Mouse (Mus musculus): Measurements from ENCODE around the gene Pdlim5.
"Not testable (repeated sequence)": the region's sequence is repeated elsewhere in the genome, so short reads cannot be mapped to it uniquely, and the experiment has no call there.

The Pdlim5 gene

DNA sequence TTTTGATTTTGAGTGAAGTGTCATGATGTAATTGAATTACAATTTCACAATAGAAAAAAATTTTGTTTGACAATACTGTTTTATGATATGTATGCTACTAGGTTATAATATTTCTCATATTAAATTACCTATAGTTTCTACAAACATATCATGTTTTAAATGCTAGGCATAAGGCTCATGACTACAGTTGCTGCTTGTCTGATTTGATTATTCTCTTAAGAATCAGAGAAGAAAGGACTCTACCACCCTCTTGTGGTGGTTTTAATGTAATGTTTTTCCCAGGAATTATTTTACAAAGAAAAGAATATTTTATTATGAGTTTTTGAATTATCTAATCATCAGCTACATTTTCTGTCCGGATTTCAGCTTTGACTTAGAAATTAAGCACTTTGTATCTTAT is 120.5 kb downstream of the Pdlim5 start:
- no peak for DNase-seq (ENCODE audit: low read depth, low spot score)

DNA sequence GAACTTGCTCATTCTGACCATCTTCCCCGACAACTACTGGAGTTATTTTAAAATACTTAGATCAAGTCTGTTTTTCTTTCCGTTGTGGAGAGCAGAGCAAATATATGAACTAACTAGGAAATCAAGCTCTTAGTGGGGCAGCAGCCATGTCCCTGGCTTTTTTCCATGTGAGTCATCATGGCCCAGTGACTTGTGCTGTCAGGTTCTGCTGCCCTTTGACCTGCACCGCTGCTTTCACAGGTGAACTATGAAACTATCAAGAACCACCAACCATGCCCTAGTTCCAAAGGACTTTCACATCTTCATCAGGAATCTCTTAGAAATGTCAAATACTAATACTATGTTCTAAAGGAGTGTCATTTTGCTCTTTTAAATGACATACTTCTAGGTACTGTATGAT is 121.0 kb downstream of the Pdlim5 start:
- DNase-seq (ENCODE audit: low read depth, low spot score) = no peak

DNA sequence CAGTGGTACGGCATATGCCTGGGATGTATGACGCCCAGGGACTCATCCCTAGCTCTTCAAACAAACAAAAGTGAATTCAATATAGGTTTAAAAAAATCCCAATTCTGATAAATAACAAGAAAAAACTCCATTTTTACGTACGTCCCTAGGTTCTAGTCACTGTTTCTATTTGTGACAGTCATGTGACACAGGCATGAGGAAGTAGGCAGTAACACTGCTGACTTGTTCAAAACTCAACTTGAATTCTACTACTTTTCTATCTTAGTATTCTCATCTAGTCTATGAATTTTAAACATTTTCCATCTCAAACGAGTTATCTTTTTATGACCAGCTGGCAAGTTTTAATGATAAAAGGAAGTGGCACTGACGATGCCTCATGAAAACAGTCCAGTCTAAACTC is 122.2 kb downstream of the Pdlim5 start:
- no peak for DNase-seq (ENCODE audit: low read depth, low spot score)

DNA sequence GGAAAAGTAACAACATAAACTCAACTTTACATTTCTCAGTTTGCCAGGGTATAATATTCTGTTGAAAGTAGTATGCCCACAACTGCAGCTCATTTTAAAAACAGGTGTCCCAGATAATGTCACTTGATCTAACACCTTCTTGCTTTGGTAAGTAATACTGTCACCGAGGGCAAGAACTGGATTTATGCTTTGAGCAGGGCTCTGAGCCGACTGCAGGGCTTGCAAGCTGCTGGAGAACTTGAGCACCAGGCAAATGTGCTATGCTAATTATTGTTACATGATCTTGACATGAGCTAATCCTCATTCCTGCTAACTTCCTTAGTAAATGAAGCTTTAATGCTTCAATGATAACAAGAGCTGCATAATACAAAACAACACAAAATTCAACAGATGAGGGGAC is 139.1 kb downstream of the Pdlim5 start:
- no peak for DNase-seq (ENCODE audit: low read depth, low spot score)

DNA sequence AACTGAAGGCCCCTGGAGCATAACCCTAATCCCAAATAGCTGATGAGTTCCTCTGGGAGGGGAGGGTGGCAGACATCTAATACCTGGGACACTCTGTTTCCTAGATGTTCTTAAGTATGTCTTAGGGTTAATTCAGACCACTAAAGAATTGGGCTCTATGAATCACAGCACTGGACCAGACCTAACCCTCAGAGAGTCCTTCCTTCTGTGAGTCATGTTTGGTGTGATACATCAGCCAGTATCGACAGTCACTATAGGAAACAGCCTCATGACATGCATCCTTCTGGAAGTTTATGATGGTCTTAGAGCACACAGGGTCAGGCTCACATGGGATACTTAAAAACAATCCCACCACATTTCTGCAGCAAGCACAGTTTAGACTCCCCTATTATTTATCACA is 143.4 kb downstream of the Pdlim5 start:
- DNase-seq (ENCODE audit: low read depth, low spot score) = no peak

DNA sequence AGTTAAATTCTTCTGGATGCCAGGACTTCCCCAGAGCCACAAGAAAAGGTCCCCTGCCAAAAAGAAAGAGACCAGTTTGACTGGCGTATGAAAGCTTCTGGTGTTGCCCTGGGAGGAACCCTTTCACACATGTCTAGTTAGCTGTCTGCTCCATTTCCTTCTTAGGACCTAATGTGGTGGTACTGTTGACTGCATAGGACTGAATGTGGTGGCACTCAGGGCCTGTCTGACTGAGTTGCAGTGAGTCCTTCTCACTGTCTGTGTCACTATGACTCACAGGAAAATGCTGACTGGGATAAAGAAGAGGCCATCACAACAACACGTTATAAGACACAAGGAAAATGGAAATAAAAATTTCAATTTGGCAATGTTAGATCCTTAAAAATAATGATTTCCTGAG is 146.0 kb downstream of the Pdlim5 start:
- no peak for DNase-seq (ENCODE audit: low read depth, low spot score)

DNA sequence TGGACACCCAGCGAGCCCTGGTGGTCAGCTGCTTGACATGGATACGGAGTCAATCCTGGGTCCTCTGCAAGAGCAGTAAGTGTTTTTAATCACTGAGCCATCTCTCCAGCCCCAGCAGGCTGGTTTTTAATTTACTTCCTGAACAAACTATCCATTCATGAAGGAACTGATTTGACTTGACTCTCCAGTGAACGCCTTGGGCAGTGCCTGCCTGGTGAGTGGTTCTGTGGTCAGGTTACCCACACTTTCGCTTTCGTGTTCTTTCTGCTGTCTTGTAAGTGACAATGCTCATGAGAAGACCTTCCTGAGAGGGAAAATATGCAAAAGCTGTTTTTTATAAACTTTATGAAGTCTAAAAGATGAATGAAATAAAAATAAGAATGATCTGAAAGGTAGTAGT is 152.2 kb downstream of the Pdlim5 start:
- DNase-seq (ENCODE audit: low read depth, low spot score) = no peak

DNA sequence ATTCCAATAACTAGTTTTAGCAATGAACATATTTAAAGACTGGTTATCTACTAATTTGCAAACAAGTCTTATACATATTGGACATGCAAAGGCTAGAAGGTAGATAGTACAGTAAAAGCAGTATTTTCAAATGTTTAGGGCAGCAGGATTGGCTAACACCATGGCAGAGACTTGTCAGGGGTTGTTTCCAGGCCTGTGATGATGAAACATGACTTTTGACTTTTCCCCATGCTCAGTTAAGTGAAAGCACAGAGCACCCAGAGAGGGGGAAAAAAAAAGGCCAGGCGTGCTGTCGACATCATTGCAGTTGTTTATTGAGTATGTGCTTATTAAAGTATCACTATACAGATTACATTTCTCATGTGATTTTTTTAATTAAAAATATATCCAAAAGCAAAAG is 156.2 kb downstream of the Pdlim5 start:
- DNase-seq (ENCODE audit: low read depth, low spot score) = no peak

DNA sequence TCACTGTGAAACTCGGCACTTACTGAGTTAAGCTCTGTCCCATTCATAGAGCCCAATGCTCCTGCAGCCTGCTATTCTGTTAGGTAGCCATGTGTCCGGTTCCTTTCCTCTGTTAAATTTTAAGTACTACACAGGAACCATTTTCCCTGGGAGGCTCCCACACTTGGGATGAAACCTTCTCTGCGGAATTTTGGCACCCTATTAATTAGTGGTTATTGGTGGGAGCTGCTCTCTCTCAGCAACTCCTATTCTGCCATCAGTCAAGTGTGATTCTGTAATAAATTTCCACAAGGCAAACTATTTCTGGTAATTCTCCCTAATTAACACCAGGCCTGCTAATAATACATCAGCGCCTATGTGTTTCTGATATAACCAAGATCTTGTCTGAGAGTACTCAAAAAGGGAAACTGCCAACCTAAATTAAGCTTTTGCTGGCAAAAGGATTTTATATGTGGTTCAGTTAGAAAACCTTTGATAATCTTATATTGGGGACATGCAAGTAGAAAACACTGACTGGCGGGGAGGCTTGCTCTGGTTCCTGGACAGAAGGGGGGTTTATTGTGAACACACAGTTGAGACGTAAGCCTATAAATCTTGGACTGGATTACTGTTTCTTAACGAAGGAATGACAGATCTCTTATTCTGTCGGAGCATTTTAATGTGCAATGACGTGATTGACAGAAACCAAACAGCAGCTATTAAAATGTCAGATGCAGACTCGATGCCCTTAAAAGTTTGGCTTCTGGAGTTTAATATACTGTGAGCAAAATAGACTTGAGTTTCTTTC is 157.0 kb downstream of the Pdlim5 start:
- DNase-seq (ENCODE audit: low read depth, low spot score) = no peak

DNA sequence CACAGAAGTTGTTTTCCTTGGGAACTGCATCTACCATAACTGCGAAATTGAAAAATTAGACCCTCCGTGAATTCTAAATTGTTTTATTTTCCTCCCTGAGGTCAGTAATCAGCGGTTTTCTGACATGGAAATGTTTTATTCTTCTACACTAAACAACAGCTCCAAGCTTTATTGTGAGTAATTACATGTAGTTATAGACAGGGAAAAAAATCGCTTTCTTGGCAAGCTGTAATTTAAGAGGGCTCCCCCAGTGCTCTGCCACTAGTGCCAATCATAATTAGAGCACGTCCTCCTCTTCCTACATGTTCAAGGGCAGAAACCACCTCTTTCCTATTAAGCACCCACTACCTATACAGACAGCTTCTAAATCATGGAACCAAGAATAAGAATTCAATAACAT is 157.9 kb downstream of the Pdlim5 start:
- DNase-seq (ENCODE audit: low read depth, low spot score) = no peak

DNA sequence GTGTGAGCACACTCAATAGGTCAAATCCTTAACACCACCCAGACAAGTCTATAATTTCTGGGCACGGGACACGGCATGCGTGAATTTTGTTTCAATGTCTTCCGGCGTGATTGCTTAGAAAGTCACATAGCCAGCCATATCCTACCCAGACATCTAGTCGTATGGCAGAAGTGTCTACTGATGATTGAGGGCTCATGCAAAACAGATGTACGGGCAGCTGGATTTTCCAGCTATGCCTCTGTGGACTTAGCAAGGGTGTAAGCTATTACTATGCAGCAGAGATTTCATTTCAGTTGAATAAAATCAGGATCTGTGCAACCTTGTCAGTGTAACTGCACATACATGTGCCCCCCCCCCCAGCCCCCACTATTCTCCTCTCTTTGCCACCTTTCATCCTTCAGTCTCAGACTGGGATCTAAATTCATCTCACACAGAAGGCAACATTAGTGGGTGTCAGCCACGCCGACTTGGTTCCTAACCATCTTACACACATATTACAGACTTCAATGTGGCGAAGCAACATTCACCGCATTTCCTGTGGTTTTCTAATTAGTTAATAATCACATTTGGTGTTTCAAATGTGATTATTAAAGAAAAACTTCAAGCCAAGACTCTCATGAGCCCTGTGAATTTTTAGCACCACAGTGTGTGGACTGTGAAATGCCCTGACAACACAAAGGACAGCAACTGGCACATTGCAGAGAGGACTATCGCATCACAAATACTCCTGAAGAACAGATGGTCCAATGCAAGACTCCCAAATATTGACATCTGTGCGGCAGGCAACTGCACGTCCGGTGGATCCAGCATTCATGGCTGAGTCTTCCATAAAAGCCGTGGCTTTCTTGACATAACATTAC is 161.7 kb downstream of the Pdlim5 start:
- no peak for DNase-seq (ENCODE audit: low read depth, low spot score)

DNA sequence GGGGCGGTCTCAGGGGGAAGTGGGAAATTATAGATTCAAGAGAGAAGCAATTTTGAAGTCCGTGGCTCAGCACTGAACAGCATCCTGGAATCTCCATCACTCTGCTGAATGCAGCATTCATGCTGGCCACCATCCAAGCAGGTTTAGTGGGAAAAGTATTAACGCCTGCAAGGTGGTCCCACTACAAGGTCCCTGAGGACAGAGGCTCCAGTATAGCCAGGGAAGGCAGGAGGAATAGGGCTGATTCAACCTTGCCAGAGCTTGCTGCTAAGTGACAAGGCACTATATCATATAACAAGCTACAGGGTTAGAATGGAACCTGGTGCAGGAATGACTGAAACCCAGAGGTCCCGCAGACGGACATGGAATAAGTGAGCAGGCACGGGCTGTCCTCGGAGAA is 166.8 kb downstream of the Pdlim5 start:
- DNase-seq (ENCODE audit: low read depth, low spot score) = no peak

DNA sequence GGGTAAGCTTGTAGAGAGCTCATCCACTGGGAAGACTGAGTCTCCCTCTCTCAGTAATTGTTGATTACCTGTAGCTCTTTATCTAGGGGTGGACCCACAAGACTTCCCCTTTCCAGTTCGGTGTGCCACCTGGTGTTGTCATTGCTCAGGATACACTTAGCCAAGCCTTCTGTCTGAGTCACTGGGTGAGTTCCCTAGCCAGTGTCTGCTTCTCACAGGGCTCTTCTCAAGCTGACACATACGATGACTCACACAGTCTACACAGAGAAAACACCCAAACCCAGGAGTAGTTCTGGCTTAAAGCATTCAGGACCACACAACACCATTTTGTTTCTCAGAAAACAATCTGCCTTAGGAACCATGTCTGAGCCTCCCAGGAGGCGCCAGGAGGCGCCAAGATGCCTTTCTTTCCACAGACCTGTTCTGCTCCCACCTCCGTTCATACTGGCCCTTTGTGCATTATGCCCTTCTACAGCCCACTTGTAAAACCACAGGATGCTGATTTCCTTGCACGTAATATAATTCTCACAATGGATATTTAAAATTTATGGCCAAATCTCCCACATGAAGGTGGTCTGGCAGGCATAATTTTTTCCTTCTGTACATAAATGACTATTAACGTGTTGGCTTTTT is 172.9 kb downstream of the Pdlim5 start:
- DNase-seq (ENCODE audit: low read depth, low spot score) = no peak

DNA sequence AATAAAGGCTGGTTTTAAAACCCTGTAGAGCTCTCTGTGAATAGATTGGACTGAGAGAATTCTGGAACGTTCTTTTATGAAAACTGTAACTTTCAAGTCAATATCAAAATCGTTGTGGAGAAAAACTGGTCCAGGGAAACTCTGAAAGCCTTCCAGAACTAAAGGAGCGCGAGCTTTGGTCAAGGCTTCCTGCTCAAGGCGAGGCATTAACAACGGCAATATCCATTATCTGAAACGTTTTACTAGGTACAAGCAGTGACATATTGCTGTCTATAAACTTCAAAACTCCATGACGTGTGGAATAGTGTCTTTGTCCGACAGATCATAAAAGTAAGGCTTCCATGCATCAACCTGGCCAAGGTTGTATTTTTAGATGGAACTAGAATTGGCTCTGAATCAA is 175.6 kb downstream of the Pdlim5 start:
- DNase-seq (ENCODE audit: low read depth, low spot score) = no peak

DNA sequence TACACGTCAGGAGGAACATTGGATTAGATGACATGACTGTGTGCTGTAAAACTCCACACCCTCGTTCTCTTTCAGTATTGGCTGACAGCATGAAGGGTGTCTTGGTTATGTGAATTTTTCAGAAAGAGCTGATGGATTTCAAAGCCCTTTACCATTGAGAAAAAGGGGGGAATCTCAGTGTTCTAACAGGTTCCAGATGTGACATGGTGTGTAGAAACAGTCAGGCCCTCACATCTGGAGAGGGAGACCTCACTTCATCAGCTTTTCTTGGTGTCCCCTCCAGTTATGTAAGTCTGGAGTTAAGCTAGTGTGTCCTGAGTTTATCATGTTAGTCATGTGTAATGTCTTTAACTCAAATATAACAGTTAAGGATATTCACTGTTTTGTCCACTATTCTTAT is 182.7 kb downstream of the Pdlim5 start:
- DNase-seq (ENCODE audit: low read depth, low spot score) = no peak

DNA sequence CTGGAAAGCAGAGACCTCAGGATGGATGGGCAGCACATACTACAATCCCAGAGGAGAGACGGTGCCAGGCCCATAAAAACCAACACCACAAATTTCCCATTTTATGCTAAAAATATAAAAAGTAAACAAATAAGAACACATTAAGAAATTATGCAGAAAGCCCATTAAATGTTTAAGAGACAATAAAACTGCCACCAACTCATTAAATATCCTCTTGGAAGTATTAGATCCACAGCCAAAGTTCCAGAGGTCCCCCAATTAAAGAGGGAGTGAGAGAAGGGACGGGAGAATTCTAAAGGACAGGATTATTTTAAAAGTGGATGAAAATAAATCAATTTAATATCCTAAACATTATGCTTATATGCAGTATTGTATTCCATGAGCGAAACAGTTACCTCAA is 183.3 kb downstream of the Pdlim5 start:
- no peak for DNase-seq (ENCODE audit: low read depth, low spot score)

DNA sequence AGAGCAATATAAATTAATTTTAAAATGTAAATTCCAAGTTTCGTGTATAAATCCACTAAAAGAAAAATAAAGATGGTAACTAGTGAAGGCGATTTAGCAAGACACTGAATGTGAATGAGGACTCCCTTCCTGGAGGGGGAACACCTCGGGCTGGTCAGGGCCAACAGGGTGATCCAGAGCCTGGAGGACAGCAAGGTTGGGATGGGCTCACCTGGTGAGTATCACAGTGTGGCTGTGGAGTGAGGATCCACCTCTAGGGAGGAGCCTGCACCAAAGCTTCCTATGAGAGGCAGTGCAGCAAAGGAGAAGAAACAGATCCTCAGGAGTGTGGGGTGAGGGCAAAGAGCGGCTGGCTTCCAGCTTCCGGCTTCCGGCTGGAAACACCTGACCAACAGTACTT is 185.5 kb downstream of the Pdlim5 start:
- DNase-seq (ENCODE audit: low read depth, low spot score) = no peak

DNA sequence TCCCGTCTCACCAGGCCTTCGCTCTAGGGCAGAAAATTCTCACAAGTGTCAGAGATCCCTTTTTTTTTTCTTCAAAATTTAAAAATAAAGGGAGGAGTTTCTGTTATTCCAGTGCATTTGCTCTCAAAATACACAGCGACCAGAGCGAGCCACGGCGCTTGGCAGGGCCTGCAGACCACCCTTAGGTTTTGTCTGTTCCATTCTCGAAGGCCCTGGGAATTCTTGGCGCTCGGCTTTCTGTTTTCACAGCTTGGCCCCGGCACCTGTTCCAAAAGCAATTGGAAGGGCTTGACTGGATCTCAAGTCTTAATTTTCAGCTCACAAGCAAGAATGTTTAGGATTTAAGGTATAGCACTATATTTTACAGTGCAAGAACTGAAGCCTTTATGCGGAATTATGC is 186.4 kb downstream of the Pdlim5 start:
- DNase-seq (ENCODE audit: low read depth, low spot score) = no peak

DNA sequence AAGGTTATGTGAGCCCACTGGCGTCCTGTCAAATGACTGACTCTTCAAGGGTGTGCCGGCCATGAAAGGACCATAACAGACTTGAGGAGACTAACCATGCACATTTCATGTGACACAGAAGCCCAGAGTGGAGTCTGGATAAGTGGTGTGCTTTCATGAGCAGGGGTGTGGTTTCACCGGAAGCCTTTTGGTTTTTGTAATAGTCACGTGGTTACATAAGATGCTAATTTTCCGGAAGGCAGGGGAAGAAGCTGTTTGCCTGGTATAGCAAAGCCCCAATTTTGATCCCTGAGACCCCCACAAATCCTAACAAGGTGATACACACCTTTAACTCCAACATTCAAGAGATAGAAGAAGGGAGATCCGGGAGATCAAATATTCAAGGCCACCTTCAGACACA is 188.0 kb downstream of the Pdlim5 start:
- DNase-seq (ENCODE audit: low read depth, low spot score) = no peak

DNA sequence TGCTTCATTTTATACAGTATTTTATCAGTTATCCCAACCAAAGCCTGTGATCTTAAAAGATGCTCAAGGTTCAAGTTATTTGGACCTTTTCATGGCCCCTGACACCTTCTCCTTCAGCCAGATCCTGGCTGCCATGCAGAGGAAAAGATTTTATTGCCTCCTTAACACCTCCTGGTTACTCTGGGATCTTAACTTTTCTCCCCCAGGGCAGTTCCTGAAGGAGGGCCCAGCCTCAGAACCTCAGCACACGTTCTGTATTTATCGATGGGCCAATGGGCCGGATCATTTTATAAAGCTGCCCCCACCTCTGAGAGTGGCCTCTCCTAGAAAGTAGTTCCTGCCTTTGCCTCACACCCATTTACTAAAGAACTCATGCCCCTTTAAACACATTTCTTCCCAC is 189.2 kb downstream of the Pdlim5 start:
- DNase-seq (ENCODE audit: low read depth, low spot score) = no peak

DNA sequence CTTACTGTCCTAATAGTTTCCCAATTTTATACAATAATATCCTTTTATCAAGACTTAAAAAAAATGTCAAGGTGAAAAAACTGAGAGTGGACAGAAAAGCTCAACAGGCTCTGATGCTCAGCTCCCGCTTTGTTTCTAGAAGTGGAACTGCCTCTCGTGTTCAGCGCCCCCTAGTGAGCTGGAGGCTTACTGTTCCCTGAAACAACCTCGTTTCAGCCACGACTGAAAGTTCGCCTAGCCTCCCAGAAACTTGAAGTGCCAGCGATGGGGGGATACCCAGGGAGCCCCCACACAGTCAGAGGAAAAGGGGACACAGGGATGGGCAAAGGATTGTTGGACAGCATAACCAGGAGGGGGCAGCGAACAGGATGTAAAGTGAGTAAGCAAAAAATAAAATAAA is 199.4 kb downstream of the Pdlim5 start:
- no peak for DNase-seq (ENCODE audit: low read depth, low spot score)

DNA sequence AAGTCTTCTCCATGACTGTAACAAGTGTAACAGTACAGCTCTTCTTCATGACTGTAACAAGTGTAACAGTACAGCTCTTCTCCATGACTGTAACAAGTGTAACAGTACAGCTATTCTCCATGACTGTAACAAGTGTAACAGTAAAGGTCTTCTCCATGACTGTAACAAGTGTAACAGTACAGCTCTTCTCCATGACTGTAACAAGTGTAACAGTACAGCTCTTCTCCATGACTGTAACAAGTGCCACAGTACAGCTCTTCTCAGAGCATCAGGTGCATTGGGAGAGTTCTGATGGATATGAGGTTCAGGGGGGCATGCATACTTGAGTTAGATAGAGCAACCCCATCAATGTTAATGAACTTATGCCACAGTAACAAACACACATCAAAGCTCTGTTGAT is 203.9 kb downstream of the Pdlim5 start:
- not testable (repeated sequence) for DNase-seq (ENCODE audit: low read depth, low spot score)
